Mouse (Mus musculus) heart, postnatal 0 days (tissue): ENCODE measurements around the gene Olig3. TPM values are rescaled to one million over a fixed set of nuclear protein-coding genes. Genes with fewer than 3 reads are reported as not detected.

ENCODE experiments used
- ATAC-seq: fragments of 200-750 bp; cut with Nextera tagmentation; 2 replicates; pipeline ENCODE4 v1.8.0; 2017; ENCODE audit warnings: low read depth, moderate number of reproducible peaks, moderate library complexity; ENCODE audit not compliant: insufficient read depth
- DNase-seq: peaks from one replicate; pipeline ENCODE4 v3.0.0-alpha.2; 2016; ENCODE audit warnings: low spot score
- H3K27ac ChIP-seq: fragments of 300-500 bp; sonication (generic); 2 replicates; pipeline ENCODE4 v1.5.1; 2014; ENCODE audit warnings: low read depth, mild to moderate bottlenecking
- H3K27me3 ChIP-seq: fragments of 300-500 bp; sonication (generic); 2 replicates; pipeline ENCODE4 v1.6.1; 2014; ENCODE audit warnings: low read length, mixed read lengths; ENCODE audit not compliant: control insufficient read depth, insufficient read depth
- H3K36me3 ChIP-seq: fragments of 300-500 bp; sonication (generic); replicated peaks from 2 replicates; pipeline ENCODE4 v1.6.1; 2014; ENCODE audit warnings: low read length, mixed read lengths; ENCODE audit not compliant: control insufficient read depth, insufficient read depth
- H3K4me1 ChIP-seq: fragments of 300-500 bp; sonication (generic); 2 replicates; pipeline ENCODE4 v1.6.1; 2014; ENCODE audit warnings: antibody characterized with exemption; ENCODE audit not compliant: control insufficient read depth, insufficient read depth
- H3K4me2 ChIP-seq: fragments of 300-500 bp; sonication (generic); 2 replicates; pipeline ENCODE4 v1.6.1; 2014; ENCODE audit warnings: low read depth, mild to moderate bottlenecking, low read length, moderate library complexity
- H3K4me3 ChIP-seq: fragments of 300-500 bp; sonication (generic); 2 replicates; pipeline ENCODE4 v1.5.1; 2014; ENCODE audit warnings: low read depth, low read length
- H3K9ac ChIP-seq: fragments of 300-500 bp; sonication (generic); replicated peaks from 2 replicates; pipeline ENCODE4 v1.6.1; 2014; ENCODE audit warnings: low read depth, low read length, mixed read lengths
- H3K9me3 ChIP-seq: fragments of 300-500 bp; sonication (generic); replicated peaks from 2 replicates; pipeline ENCODE4 v1.6.1; 2016; ENCODE audit warnings: low read length; ENCODE audit not compliant: control insufficient read depth
- CTCF ChIP-seq: IDR thresholded peaks from 2 replicates; pipeline ENCODE4 v1.5.1; 2016; ENCODE audit warnings: antibody characterized with exemption, control low read depth, low read depth
- EP300 ChIP-seq: IDR thresholded peaks from 2 replicates; pipeline ENCODE4 v1.6.1; 2016; ENCODE audit warnings: antibody characterized with exemption, low read depth
- WGBS: fragments of 180-500 bp; shearing (Covaris S2); extraction: QIAGEN DNeasy Blood & Tissue Kit; methylation state at CpG from one replicate; pipeline ENCODE4 v1.1.7; 2014; 5-methylcytosine and 5-hydroxymethylcytosine counted together
- polyA plus RNA-seq: library from polyadenylated mRNA; unstranded; fragments of >200 nt; fragmentation: Nextera tagmentation; extraction: Ambion mirVana; gene quantifications from 2 replicates; pipeline ENCODE4 v1.2.1, GENCODE M21; 2015
- total RNA-seq: library from RNA; depleted of rRNA; stranded (reverse); fragments of >200 nt; gene quantifications from 2 replicates; pipeline ENCODE4 v1.2.3, GENCODE M21; 2014; ENCODE audit warnings: low replicate concordance; rRNA removed

Gene Olig3
- total RNA-seq (not detected in 2 replicates), polyA plus RNA-seq (not detected in 2 replicates)

GRCm38 (mm10) chr10:19356071-19356583, at the start of gene Olig3:
Olig3 (plus strand) TSS chr10:19356533.
- H3K4me2 ChIP-seq: peak within 1 kb of the TSS; percentile 22; the same call in 1 of the 2 replicates
- DNase-seq (no peak), ATAC-seq (no peak)
- WGBS: 6% methylated on average over 9 of the region's 9 CpGs
- no peaks in the 10 kb centered on the region for H3K9me3 ChIP-seq
- no peaks in the 10 kb centered on the region for H3K36me3 ChIP-seq
- no peak within 1 kb of the TSS for H3K9ac ChIP-seq
- peaks cover 5% of the 10 kb centered on the region; the same call in 1 of the 2 replicates for H3K4me1 ChIP-seq
- no peak within 1 kb of the TSS for H3K27ac ChIP-seq
- peak within 1 kb of the TSS; percentile 16 for H3K4me3 ChIP-seq
- H3K27me3 ChIP-seq: peaks cover 96% of the 10 kb centered on the region
- TF ChIP-seq EP300: no peak
- no peak for TF ChIP-seq CTCF

DNA sequence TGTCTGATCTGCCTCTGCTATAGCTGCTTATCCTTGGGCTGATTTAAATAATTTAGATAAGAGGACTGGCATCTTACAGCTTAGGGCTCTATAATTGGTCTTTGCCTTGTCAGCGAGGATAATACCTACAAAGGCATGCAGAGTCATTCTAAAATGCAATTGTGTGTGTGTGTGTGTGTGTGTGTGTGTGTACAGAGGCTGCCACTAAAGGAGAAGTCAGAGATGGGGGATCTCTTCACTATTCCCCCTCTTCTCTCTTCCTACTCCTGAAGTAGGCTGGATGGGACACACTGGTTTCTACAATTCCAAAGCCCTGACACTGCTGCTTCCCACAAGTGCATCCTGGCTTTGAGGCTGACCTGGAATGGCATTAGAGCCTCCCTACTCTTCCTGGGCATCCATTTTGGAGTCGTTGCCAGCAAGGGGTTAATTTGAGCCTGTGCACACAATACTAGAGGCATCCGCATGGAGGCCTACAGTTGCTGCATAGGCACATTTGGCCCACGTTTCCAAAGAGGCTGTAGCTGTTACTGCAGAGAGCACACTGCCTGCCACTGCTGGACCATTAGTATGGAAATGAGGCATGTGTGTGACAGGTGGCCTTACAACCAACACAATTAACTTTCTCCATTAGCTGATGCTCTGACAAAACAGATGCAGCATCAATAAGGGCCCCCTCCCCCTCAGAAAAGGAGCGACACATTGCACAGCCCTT, 46.5 kb upstream of the Olig3 start:
- H3K9me3 ChIP-seq: no peaks in the 10 kb centered on the region
- ATAC-seq (no peak), DNase-seq (no peak)
- H3K9ac ChIP-seq: no peak overlapping the region
- no peaks in the 10 kb centered on the region for H3K4me1 ChIP-seq
- H3K27me3 ChIP-seq: no peaks in the 10 kb centered on the region
- 37% methylated on average over 5 of the region's 5 CpGs for WGBS
- no peak overlapping the region for H3K4me3 ChIP-seq
- H3K36me3 ChIP-seq: no peaks in the 10 kb centered on the region
- H3K27ac ChIP-seq: no peak overlapping the region
- TF ChIP-seq EP300: no peak
- no peak for TF ChIP-seq CTCF
- no peak overlapping the region for H3K4me2 ChIP-seq

DNA sequence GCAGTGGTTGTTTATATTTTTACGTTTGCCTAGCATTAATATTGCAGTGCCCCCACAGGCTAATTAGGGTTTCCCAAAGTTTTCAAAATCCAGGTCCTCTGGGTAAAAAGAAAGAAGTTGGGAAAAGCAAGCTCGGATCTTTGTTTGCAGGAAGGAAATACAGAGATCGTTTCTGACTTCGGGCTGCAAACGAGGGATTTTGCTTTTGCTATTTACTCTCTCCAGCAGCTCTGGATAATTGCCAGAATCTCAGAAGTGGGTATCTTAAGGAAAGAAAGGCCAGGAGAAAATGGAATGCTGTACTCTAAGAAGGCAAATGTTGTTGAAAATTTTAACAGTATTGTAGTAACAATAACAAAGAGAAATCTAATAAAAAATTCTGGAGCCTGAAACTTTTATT, 45.9 kb upstream of the Olig3 start:
- H3K36me3 ChIP-seq: no peaks in the 10 kb centered on the region
- H3K9ac ChIP-seq: no peak overlapping the region
- no peak overlapping the region for H3K4me2 ChIP-seq
- ATAC-seq (no peak), DNase-seq (no peak)
- whole genome bisulfite sequencing: 40% methylated on average over 5 of the region's 5 CpGs
- TF ChIP-seq CTCF (no peak), EP300 (no peak)
- H3K4me1 ChIP-seq: no peaks in the 10 kb centered on the region
- no peaks in the 10 kb centered on the region for H3K27me3 ChIP-seq
- no peaks in the 10 kb centered on the region for H3K9me3 ChIP-seq
- no peak overlapping the region for H3K27ac ChIP-seq
- H3K4me3 ChIP-seq: no peak overlapping the region

DNA sequence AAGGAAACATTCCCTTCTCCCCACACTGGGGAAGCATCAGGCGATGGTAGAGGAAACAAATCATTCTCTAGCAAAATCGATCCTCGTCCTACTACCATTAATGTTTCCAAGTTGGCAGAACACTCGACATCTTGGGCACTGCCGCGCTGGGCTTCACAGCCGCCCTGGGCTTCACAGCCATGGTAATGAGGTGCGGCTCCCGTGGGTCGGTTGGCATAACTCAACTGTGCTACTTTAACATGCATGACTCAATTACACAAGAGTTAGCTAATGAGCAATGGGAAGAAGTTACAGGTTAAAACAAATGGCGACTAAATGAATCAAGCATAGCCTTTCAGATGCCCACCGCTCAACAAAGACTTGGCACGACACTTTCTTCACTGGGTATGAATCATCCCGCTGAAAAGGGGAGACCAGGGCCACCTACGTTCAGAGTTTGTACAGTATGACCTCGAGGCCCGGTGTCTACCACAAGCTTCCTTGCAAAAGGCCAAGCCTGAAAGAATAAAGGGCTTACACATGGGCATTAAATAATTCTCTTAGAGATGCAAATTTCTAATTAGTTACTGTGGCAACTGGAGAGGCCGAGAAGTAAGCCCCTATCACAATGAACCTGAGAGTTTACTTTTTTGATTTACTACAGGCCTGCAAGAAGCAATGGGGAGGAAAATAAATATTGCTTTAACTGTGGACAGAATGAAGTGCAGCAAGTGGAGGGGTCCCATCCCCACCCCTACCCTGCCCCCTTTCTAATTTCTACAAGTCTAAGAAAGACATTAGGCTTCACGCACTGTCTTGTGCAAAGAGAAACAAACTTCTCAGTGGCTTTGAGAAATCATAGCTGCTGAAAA, 38.1 kb upstream of the Olig3 start:
- 83% methylated on average over 19 of the region's 19 CpGs for WGBS
- Histone ChIP-seq H3K4me1 (no peaks in the 10 kb centered on the region), H3K9ac (no peak overlapping the region), H3K4me2 (no peak overlapping the region), H3K36me3 (no peaks in the 10 kb centered on the region), H3K27me3 (no peaks in the 10 kb centered on the region), H3K27ac (no peak overlapping the region), H3K4me3 (no peak overlapping the region), H3K9me3 (no peaks in the 10 kb centered on the region)
- DNase-seq (no peak), ATAC-seq (no peak)
- TF ChIP-seq EP300: no peak
- TF ChIP-seq CTCF: no peak

DNA sequence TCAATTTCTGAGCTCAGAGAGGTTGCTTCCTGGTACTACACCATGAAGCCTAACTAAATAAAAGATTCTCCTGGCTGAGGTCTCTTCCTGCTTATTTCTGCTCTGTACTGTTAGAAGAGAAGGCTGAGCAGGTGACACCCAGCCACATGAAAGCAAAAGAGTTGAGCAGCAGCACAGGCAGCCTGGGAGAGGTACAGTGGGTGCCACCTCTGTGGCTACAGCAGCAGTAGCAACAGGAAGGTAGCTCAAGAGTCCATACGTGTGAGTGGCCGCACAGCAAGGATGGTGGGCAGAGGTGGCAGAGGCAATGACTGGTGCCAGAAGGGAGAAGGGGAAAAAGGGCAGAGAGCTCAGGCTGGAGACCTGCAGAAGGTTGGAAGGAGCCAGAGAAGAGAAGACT, 34.6 kb upstream of the Olig3 start:
- Histone ChIP-seq H3K27ac (peak overlapping the region; percentile 34; the same call in 1 of the 2 replicates), H3K4me1 (no peaks in the 10 kb centered on the region), H3K36me3 (no peaks in the 10 kb centered on the region), H3K9me3 (no peaks in the 10 kb centered on the region), H3K9ac (no peak overlapping the region), H3K4me3 (no peak overlapping the region), H3K4me2 (no peak overlapping the region; the same call in 1 of the 2 replicates), H3K27me3 (no peaks in the 10 kb centered on the region)
- TF ChIP-seq CTCF (no peak), EP300 (no peak)
- WGBS: 59% methylated on average over 2 of the region's 2 CpGs
- DNase-seq (no peak), ATAC-seq (no peak)
